Mouse (Mus musculus) urinary bladder, postnatal 10 days (tissue): ENCODE results near the gene Lingo2.
"Not testable (repeated sequence)": the region's sequence is repeated elsewhere in the genome, so short reads cannot be mapped to it uniquely, and the experiment has no call there.

Experiments
- DNase-seq: peaks from one replicate; pipeline ENCODE4 v3.0.0; 2022; ENCODE audit warnings: low spot score

The Lingo2 gene

GRCm38 (mm10) chr4:36081095-36081852, 870.3 kb downstream of the Lingo2 start:
- DNase-seq = no peak

GRCm38 (mm10) chr4:36078910-36079525, 872.5 kb downstream of the Lingo2 start:
- no peak for DNase-seq

GRCm38 (mm10) chr4:36064701-36065100, 886.8 kb downstream of the Lingo2 start:
- not testable (repeated sequence) for DNase-seq

GRCm38 (mm10) chr4:36052791-36053376, 898.7 kb downstream of the Lingo2 start:
- no peak for DNase-seq

- DNase-seq = no peak
Measured at GRCm38 (mm10) chr4:36040361-36040760, 911.2 kb downstream of the Lingo2 start.

- no peak for DNase-seq
Measured at GRCm38 (mm10) chr4:36038742-36039141, 912.8 kb downstream of the Lingo2 start.

- DNase-seq = no peak
Measured at GRCm38 (mm10) chr4:36032039-36032438, 919.5 kb downstream of the Lingo2 start.

GRCm38 (mm10) chr4:36014181-36014580, 937.4 kb downstream of the Lingo2 start:
- no peak for DNase-seq

GRCm38 (mm10) chr4:35992005-35992763, 959.4 kb downstream of the Lingo2 start:
- DNase-seq = no peak

- no peak for DNase-seq
Measured at GRCm38 (mm10) chr4:35986012-35986411, 965.5 kb downstream of the Lingo2 start.

- no peak for DNase-seq
Measured at GRCm38 (mm10) chr4:35963532-35963931, 988.0 kb downstream of the Lingo2 start.

GRCm38 (mm10) chr4:35951894-35952293, 999.7 kb downstream of the Lingo2 start:
- no peak for DNase-seq

GRCm38 (mm10) chr4:35951251-35951650, 1000.3 kb downstream of the Lingo2 start:
- DNase-seq = no peak

- DNase-seq = no peak
Measured at GRCm38 (mm10) chr4:35934056-35934661, 1017.4 kb downstream of the Lingo2 start.

- DNase-seq = no peak
Measured at GRCm38 (mm10) chr4:35927722-35928121, 1023.8 kb downstream of the Lingo2 start.

- no peak for DNase-seq
Measured at GRCm38 (mm10) chr4:35917453-35917852, 1034.1 kb downstream of the Lingo2 start.

GRCm38 (mm10) chr4:35897769-35898564, 1053.6 kb downstream of the Lingo2 start:
- DNase-seq = no peak

- no peak for DNase-seq
Measured at GRCm38 (mm10) chr4:35885591-35886542, 1065.7 kb downstream of the Lingo2 start.

- no peak for DNase-seq
Measured at GRCm38 (mm10) chr4:35884946-35885460, 1066.5 kb downstream of the Lingo2 start.

GRCm38 (mm10) chr4:35846518-35846917, 1105.0 kb downstream of the Lingo2 start:
- DNase-seq = no peak
